Mouse (Mus musculus) E14TG2a.4 (cell line): ENCODE measurements around the gene Ints14.

ENCODE experiments used
- H3K27me3 ChIP-seq: 2 replicates; pipeline ENCODE4 v1.6.1; 2014; ENCODE audit warnings: low read length, control low read depth; ENCODE audit not compliant: insufficient read depth
- H3K36me3 ChIP-seq: 2 replicates; pipeline ENCODE4 v1.6.1; 2014; ENCODE audit warnings: low read length, control low read depth; ENCODE audit not compliant: insufficient read depth
- H3K4me1 ChIP-seq: replicated peaks from 2 replicates; pipeline ENCODE4 v1.6.1; 2014; ENCODE audit warnings: low read depth, low read length, control low read depth
- H3K4me3 ChIP-seq: replicated peaks from 2 replicates; pipeline ENCODE4 v1.5.1; 2014; ENCODE audit warnings: mild to moderate bottlenecking, low read length
- H3K9me3 ChIP-seq: 2 replicates; pipeline ENCODE4 v1.6.1; 2014; ENCODE audit warnings: low read length, control low read depth
- CTCF ChIP-seq: conservative IDR thresholded peaks from 2 replicates; pipeline ENCODE4 v1.5.1; 2014; ENCODE audit warnings: low read length
- NANOG ChIP-seq: IDR thresholded peaks from 2 replicates; pipeline ENCODE4 v1.6.1; 2014; ENCODE audit warnings: borderline replicate concordance, low read length, mixed read lengths
- POU5F1 ChIP-seq: IDR thresholded peaks from 2 replicates; pipeline ENCODE4 v1.6.1; 2014; ENCODE audit warnings: low read length, borderline replicate concordance

Ints14 gene

DNA sequence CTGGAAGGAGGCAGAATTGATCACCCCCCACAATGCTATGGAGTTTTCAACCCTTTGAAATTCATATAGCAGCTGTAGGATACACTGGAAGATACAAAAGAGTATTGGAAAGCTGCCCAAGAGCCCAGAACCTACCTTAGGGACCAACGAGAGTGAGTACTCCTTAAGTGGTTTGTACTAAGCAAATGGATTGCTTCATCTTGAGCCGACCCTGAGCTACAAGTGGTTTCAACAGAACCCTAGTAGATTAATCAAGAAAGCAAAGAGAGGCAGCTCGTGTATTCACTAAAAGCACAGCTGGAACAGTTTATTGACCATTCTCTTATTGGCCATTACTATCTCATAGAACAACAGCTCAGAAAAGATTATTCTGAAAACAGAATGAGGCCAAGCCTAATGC lies 58.4 kb downstream of the Ints14 start:
- H3K4me1 ChIP-seq, result peaks cover 31% of the 10 kb centered on the region
- no peak overlapping the region for H3K4me3 ChIP-seq
- TF ChIP-seq CTCF (no peak), NANOG (no peak), POU5F1 (no peak)
- no peaks in the 10 kb centered on the region for H3K36me3 ChIP-seq
- H3K9me3 ChIP-seq, result no peaks in the 10 kb centered on the region
- H3K27me3 ChIP-seq, result peaks cover 16% of the 10 kb centered on the region

GRCm38 (mm10) chr9:65020128-65020527 lies 59.4 kb downstream of the Ints14 start:
- no peaks in the 10 kb centered on the region for H3K9me3 ChIP-seq
- no peaks in the 10 kb centered on the region for H3K36me3 ChIP-seq
- no peak overlapping the region for H3K4me3 ChIP-seq
- H3K4me1 ChIP-seq, result peaks cover 31% of the 10 kb centered on the region
- no peak for TF ChIP-seq CTCF
- no peak for TF ChIP-seq NANOG
- no peak for TF ChIP-seq POU5F1
- peaks cover 16% of the 10 kb centered on the region for H3K27me3 ChIP-seq

- Histone ChIP-seq H3K4me3 (peak within 1 kb of the TSS; percentile 96), H3K27me3 (peaks cover 18% of the 10 kb centered on the region), H3K4me1 (peaks cover 28% of the 10 kb centered on the region), H3K36me3 (no peaks in the 10 kb centered on the region), H3K9me3 (no peaks in the 10 kb centered on the region)
- no peak for TF ChIP-seq POU5F1
- no peak; the same call in 1 of the 2 replicates for TF ChIP-seq NANOG
- TF ChIP-seq CTCF, result no peak
These were observed 60.5 kb downstream of the Ints14 start, which contains the start of gene Hacd3 for GRCm38 (mm10) chr9:65020991-65021886. Gene Hacd3, minus strand, starts transcription at chr9:65021693.

- Histone ChIP-seq H3K36me3 (no peaks in the 10 kb centered on the region), H3K27me3 (peaks cover 18% of the 10 kb centered on the region), H3K4me3 (peak overlapping the region; percentile 96), H3K9me3 (no peaks in the 10 kb centered on the region), H3K4me1 (peaks cover 20% of the 10 kb centered on the region)
- TF ChIP-seq NANOG (no peak), POU5F1 (no peak), CTCF (no peak)
These were observed 61.3 kb downstream of the Ints14 start for GRCm38 (mm10) chr9:65021887-65022579.

DNA sequence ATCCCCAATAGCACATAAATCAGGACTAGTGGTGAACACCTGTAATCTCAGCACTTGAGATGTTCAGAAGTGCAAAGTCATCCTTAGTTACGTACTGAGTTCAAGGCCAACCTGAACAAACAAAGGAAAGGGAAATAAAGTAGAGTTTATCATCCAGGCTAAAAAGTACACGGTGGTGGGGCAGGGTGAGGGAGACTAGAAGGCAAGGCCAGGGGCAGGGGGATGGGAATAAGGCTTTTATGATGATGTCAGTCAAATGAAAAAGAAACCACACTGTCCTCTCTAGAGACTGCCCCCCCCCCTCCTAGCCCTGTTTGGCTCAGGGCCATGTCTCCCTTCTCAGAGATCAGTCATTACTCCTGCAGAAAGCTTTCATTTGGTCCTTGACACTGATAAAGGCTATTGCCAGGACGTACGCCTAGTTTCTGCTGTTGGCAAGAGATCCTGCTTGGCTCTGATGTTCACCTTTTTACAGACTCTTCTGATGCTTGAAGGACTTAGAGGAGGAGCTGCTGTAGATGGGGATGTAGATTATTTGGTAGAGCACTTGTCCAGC lies 62.0 kb downstream of the Ints14 start:
- H3K4me1 ChIP-seq, result peaks cover 20% of the 10 kb centered on the region
- peaks cover 18% of the 10 kb centered on the region for H3K27me3 ChIP-seq
- no peaks in the 10 kb centered on the region for H3K36me3 ChIP-seq
- TF ChIP-seq CTCF, result no peak
- no peak for TF ChIP-seq POU5F1
- no peak for TF ChIP-seq NANOG
- H3K4me3 ChIP-seq, result no peak overlapping the region; the same call in 1 of the 2 replicates
- H3K9me3 ChIP-seq, result no peaks in the 10 kb centered on the region

- H3K9me3 ChIP-seq, result no peaks in the 10 kb centered on the region
- H3K4me1 ChIP-seq, result peaks cover 20% of the 10 kb centered on the region
- TF ChIP-seq POU5F1 (no peak), NANOG (no peak), CTCF (no peak)
- no peak overlapping the region for H3K4me3 ChIP-seq
- peaks cover 18% of the 10 kb centered on the region for H3K27me3 ChIP-seq
- no peaks in the 10 kb centered on the region for H3K36me3 ChIP-seq
These were observed 62.7 kb downstream of the Ints14 start for GRCm38 (mm10) chr9:65023447-65023846.

DNA sequence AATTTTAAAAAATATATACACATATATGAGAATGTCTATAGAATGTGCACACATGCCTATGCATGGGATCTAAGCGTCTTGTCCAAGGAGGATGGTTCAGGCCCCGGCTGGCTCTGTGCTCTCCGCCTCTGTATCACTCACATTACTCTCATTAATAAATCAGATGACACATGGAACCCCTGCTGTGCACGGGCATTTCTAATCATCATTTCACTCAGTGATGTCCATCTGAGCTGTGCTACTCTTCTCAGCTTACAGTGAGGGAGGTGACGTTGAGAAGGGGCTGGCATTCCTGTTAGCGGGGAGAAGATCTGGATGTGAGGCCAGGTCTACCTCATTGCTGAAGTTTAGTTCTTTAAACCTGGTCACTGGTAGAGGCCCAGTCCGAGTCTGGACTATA lies 66.5 kb downstream of the Ints14 start:
- H3K36me3 ChIP-seq, result no peaks in the 10 kb centered on the region
- H3K9me3 ChIP-seq, result peaks cover 5% of the 10 kb centered on the region; the same call in 1 of the 2 replicates
- no peak overlapping the region for H3K4me3 ChIP-seq
- TF ChIP-seq NANOG (no peak), POU5F1 (no peak), CTCF (no peak)
- peaks cover 21% of the 10 kb centered on the region for H3K4me1 ChIP-seq
- peaks cover 3% of the 10 kb centered on the region; the same call in 1 of the 2 replicates for H3K27me3 ChIP-seq

DNA sequence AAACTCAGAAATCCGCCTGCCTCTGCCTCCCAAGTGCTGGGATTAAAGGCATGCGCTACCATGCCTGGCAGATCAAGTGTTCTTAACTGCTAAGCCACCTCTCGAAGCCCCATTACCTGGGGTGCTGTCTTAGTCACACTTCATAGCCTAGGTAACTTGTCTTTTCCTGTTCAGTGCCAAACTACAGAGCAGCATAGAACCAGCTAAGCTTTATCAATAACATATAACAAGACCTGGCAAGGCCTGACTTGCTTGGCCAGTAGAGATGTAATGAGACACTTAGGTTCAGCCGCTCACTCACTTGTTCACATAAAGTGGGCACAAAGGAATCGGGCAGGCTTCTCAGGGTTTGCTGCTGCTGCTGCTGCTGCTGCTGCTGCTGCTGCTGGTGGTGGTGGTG lies 67.6 kb downstream of the Ints14 start:
- peaks cover 3% of the 10 kb centered on the region; the same call in 1 of the 2 replicates for H3K27me3 ChIP-seq
- H3K9me3 ChIP-seq, result peaks cover 5% of the 10 kb centered on the region; the same call in 1 of the 2 replicates
- peaks cover 15% of the 10 kb centered on the region for H3K4me1 ChIP-seq
- TF ChIP-seq CTCF (no peak), NANOG (no peak), POU5F1 (no peak)
- no peaks in the 10 kb centered on the region for H3K36me3 ChIP-seq
- H3K4me3 ChIP-seq, result no peak overlapping the region
